Mouse (Mus musculus) heart, embryonic 14.5 days (tissue): ENCODE results near the gene Rhoa. TPM values are rescaled to one million over a fixed set of nuclear protein-coding genes. Genes with fewer than 3 reads are reported as not detected.
A peak's percentile ranks its signal among the peaks of the same experiment; 100 is the strongest.
"Not testable (repeated sequence)": the region's sequence is repeated elsewhere in the genome, so short reads cannot be mapped to it uniquely, and the experiment has no call there.

Source experiments
- ATAC-seq: fragments of 200-750 bp; cut with Nextera tagmentation; 2 replicates; pipeline ENCODE4 v1.8.0; 2017; ENCODE audit warnings: low read depth, moderate TSS enrichment; ENCODE audit not compliant: insufficient number of reproducible peaks, insufficient read depth, low FRiP score
- H3K27ac ChIP-seq, 2 experiments: fragments of 200-500 bp in 1 of 2; fragments of 300-500 bp in 1 of 2; sonication (generic) in 1 of 2; replicated peaks in 1 of 2; 2 replicates each; pipeline ENCODE4 v1.5.1; 2012 to 2014; ENCODE audit warnings: low read depth in 2 of 2, low read length in 2 of 2, control low read depth in 1 of 2, mild to moderate bottlenecking in 1 of 2, mixed read lengths in 1 of 2; ENCODE audit not compliant: control insufficient read depth in 1 of 2, insufficient read depth in 1 of 2
- H3K27me3 ChIP-seq: fragments of 300-500 bp; sonication (generic); 2 replicates; pipeline ENCODE4 v1.6.1; 2014; ENCODE audit warnings: mild to moderate bottlenecking, low read length, control low read depth; ENCODE audit not compliant: control insufficient read depth, insufficient read depth
- H3K36me3 ChIP-seq: fragments of 300-500 bp; sonication (generic); 2 replicates; pipeline ENCODE4 v1.6.1; 2014; ENCODE audit warnings: mild to moderate bottlenecking, control low read depth, low read length, mixed read lengths; ENCODE audit not compliant: control insufficient read depth, insufficient read depth
- H3K4me1 ChIP-seq, 2 experiments: fragments of 200-500 bp in 1 of 2; fragments of 300-500 bp in 1 of 2; sonication (generic) in 1 of 2; 2 replicates each; pipeline ENCODE4 v1.6.1; 2012 to 2014; ENCODE audit warnings: low read length in 2 of 2, control low read depth in 1 of 2, mixed read lengths in 1 of 2; ENCODE audit not compliant: control insufficient read depth in 2 of 2, insufficient read depth in 2 of 2
- H3K4me2 ChIP-seq: fragments of 300-500 bp; sonication (generic); 2 replicates; pipeline ENCODE4 v1.6.1; 2014; ENCODE audit warnings: mild to moderate bottlenecking, low read length
- H3K4me3 ChIP-seq, 2 experiments: fragments of 200-500 bp in 1 of 2; fragments of 300-500 bp in 1 of 2; sonication (generic) in 1 of 2; 2 replicates each; pipeline ENCODE4 v1.5.1; 2012 to 2014; ENCODE audit warnings: low read length in 2 of 2, mild to moderate bottlenecking in 2 of 2, control low read depth in 1 of 2, low read depth in 1 of 2, moderate library complexity in 1 of 2; ENCODE audit not compliant: control insufficient read depth in 1 of 2, insufficient read depth in 1 of 2
- H3K9ac ChIP-seq: fragments of 300-500 bp; sonication (generic); 2 replicates; pipeline ENCODE4 v1.6.1; 2014; ENCODE audit warnings: mild to moderate bottlenecking, low read length
- H3K9me3 ChIP-seq: fragments of 300-500 bp; sonication (generic); 2 replicates; pipeline ENCODE4 v1.6.1; 2016; ENCODE audit warnings: low read length, control low read depth; ENCODE audit not compliant: control insufficient read depth
- WGBS: fragments of 180-500 bp; shearing (Covaris S2); extraction: QIAGEN DNeasy Blood & Tissue Kit; methylation state at CpG from one replicate; pipeline ENCODE4 v1.1.7; 2014; 5-methylcytosine and 5-hydroxymethylcytosine counted together
- polyA plus RNA-seq: library from polyadenylated mRNA; unstranded; fragments of >200 nt; fragmentation: Nextera tagmentation; extraction: Ambion mirVana; gene quantifications from 2 replicates; pipeline ENCODE4 v1.2.1, GENCODE M21; 2014

Gene Rhoa
- polyA plus RNA-seq, 1 experiment from 2014 or later: 289 TPM

GRCm38 (mm10) chr9:108307021-108307807 lies 1.3 kb downstream of the Rhoa start:
- H3K9ac ChIP-seq: peak overlapping the region; percentile 100
- peak overlapping the region; percentile 97 for H3K4me2 ChIP-seq
- H3K4me1 ChIP-seq: peaks cover 4 to 53% of the 10 kb centered on the region in 2 experiments
- no peak for ATAC-seq
- H3K27me3 ChIP-seq: no peaks in the 10 kb centered on the region
- no peaks in the 10 kb centered on the region for H3K9me3 ChIP-seq
- H3K4me3 ChIP-seq: peak overlapping the region; percentile 79 to 98
- peak overlapping the region; percentile 99 to 100 for H3K27ac ChIP-seq
- H3K36me3 ChIP-seq: peaks cover 21% of the 10 kb centered on the region
- 7% methylated on average over 12 of the region's 12 CpGs for WGBS

DNA sequence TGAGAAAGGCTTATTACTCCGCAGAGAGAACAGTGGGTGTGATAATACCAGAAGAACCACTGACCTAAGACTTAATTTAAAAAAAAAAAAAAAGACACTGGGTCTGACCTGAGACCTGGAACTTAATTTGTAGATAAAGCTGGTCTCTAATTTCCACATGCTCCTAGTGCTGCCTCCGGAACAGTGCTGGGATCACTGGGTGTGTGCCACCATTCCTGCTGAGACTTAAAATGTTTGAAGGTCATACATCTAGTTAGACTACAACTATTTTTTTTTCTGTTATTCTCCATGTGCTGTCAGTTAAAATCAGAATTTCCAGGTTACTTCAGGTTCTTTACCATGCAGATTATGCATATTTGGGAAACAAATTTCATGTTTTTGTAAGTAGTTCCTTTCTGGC lies 2.2 kb downstream of the Rhoa start:
- Histone ChIP-seq H3K27ac (peak overlapping the region in 1 of 2 experiments; percentile 44; a peak in 1 of 4 replicates), H3K27me3 (no peaks in the 10 kb centered on the region), H3K4me3 (peak overlapping the region; percentile 6 to 98; a peak in 3 of 4 replicates), H3K36me3 (peaks cover 11% of the 10 kb centered on the region), H3K9me3 (no peaks in the 10 kb centered on the region), H3K9ac (peak overlapping the region; percentile 100), H3K4me2 (peak overlapping the region; percentile 97), H3K4me1 (peaks cover 4 to 54% of the 10 kb centered on the region in 2 experiments)
- WGBS: 20% methylated on average over 2 of the region's 2 CpGs
- no peak for ATAC-seq

DNA sequence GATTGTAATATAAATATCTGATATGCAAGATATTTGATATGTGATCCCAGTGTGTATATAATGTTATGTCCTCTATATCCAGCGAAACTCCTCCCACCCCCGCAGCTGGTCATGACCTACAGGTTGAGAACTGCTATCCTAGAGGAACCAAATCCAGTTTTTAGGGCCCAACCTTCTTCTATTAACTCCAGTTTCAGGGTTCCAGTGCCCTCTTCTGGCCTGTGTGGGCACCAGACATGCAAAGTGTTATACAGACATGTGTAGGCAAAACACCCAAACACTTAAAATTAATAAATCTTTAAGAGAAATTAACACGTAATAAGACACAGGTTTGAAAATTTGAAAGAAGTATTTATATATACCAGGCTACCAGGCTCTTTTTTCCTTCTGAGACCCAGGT lies 11.6 kb downstream of the Rhoa start:
- no peak overlapping the region for H3K4me3 ChIP-seq
- no peak overlapping the region for H3K4me2 ChIP-seq
- peaks cover 49% of the 10 kb centered on the region for H3K36me3 ChIP-seq
- ATAC-seq: no peak
- no peaks in the 10 kb centered on the region for H3K9me3 ChIP-seq
- 92% methylated on average over 3 of the region's 3 CpGs for WGBS
- no peak overlapping the region for H3K9ac ChIP-seq
- no peaks in the 10 kb centered on the region for H3K4me1 ChIP-seq
- H3K27me3 ChIP-seq: no peaks in the 10 kb centered on the region
- no peak overlapping the region for H3K27ac ChIP-seq

- WGBS: 80% methylated on average over 2 of the region's 2 CpGs
- H3K36me3 ChIP-seq: peaks cover 51% of the 10 kb centered on the region
- H3K4me2 ChIP-seq: no peak overlapping the region
- ATAC-seq: no peak
- no peaks in the 10 kb centered on the region for H3K9me3 ChIP-seq
- H3K9ac ChIP-seq: no peak overlapping the region
- H3K4me1 ChIP-seq: no peaks in the 10 kb centered on the region
- H3K27me3 ChIP-seq: no peaks in the 10 kb centered on the region
- no peak overlapping the region for H3K4me3 ChIP-seq
- H3K27ac ChIP-seq: no peak overlapping the region
Measured at GRCm38 (mm10) chr9:108318462-108318861, 12.5 kb downstream of the Rhoa start.

GRCm38 (mm10) chr9:108322054-108322453 lies 16.1 kb downstream of the Rhoa start:
- 90% methylated on average over 7 of the region's 7 CpGs for whole genome bisulfite sequencing
- not testable (repeated sequence) for H3K4me3 ChIP-seq, H3K9ac ChIP-seq, ATAC-seq, H3K27ac ChIP-seq, H3K4me2 ChIP-seq, H3K4me1 ChIP-seq, H3K27me3 ChIP-seq, H3K9me3 ChIP-seq
- peaks cover 43% of the 10 kb centered on the region for H3K36me3 ChIP-seq

DNA sequence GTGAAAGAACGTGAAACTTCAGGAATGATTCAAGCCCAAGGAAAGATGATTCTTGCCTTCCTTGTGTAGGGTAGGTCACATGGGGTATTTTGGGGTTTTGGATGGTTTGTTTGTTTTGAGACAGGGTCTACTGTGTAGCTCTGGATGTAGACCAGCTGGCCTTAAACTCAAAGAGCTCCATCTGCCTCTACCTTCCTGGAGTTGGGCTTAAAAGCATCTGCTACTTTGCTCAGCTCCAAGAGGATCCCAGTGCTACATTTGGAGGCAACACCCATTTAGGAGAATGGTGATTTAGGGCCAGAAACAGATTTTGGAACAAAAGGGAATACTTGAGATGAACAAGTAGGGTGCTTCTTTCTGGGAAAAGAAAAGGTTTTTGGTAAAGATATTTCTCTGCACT lies 18.9 kb downstream of the Rhoa start:
- H3K4me1 ChIP-seq: no peaks in the 10 kb centered on the region
- H3K4me2 ChIP-seq: no peak overlapping the region
- H3K4me3 ChIP-seq: no peak overlapping the region
- 90% methylated on average over 1 of the region's 1 CpGs for WGBS
- H3K27ac ChIP-seq: no peak overlapping the region
- no peak for ATAC-seq
- peaks cover 55% of the 10 kb centered on the region for H3K36me3 ChIP-seq
- no peaks in the 10 kb centered on the region for H3K27me3 ChIP-seq
- H3K9ac ChIP-seq: no peak overlapping the region
- H3K9me3 ChIP-seq: no peaks in the 10 kb centered on the region

- peaks cover 59% of the 10 kb centered on the region for H3K36me3 ChIP-seq
- no peaks in the 10 kb centered on the region for H3K9me3 ChIP-seq
- WGBS: 98% methylated on average over 2 of the region's 2 CpGs
- no peak overlapping the region for H3K27ac ChIP-seq
- no peak overlapping the region for H3K9ac ChIP-seq
- no peak for ATAC-seq
- H3K4me3 ChIP-seq: no peak overlapping the region
- H3K4me1 ChIP-seq: no peaks in the 10 kb centered on the region
- no peak overlapping the region for H3K4me2 ChIP-seq
- H3K27me3 ChIP-seq: no peaks in the 10 kb centered on the region
Measured at GRCm38 (mm10) chr9:108325811-108326210, 19.9 kb downstream of the Rhoa start.
